10 mouse cellular contexts compared by ENCODE assay signal in genomic region chr11:79182881-79183280, GRCm38 (mm10). TPM values are rescaled to one million over a fixed set of nuclear protein-coding genes. Genes with fewer than 3 reads are reported as not detected.
DNase-seq lines count a peak whose midpoint lies in the region; ATAC-seq lines count a peak whose summit lies in the region.
"Had no signal": no experiment of that assay in that cellular context is flagged by ENCODE, and none has a peak within 500 bp of the region (broad histone marks: within the 10 kb centered on the region; RNA-seq: fewer than 3 reads in every experiment).

No protein-coding gene starts in this region.

- WGBS in limb, embryonic 10.5 days: 77% methylated on average over 12 of the region's 12 CpGs
- WGBS in liver, embryonic 12.5 days (ENCODE audit: insufficient replicate concordance): 57% methylated on average over 12 of the region's 12 CpGs

- ATAC-seq in liver, embryonic 12.5 days: no peak

- no peaks in the 10 kb centered on the region for H3K36me3 ChIP-seq in limb, embryonic 10.5 days
- H3K36me3 ChIP-seq in liver, embryonic 12.5 days: no peaks in the 10 kb centered on the region
- H3K36me3 ChIP-seq: embryonic facial prominence, embryonic 15.5 days; hindbrain, embryonic 12.5 days had no signal

- H3K4me1 ChIP-seq in limb, embryonic 10.5 days: no peaks in the 10 kb centered on the region
- no peaks in the 10 kb centered on the region for H3K4me1 ChIP-seq in liver, embryonic 12.5 days
- H3K4me1 ChIP-seq: hindbrain, embryonic 12.5 days had no signal

- peak; percentile 43 for DNase-seq in ovary, adult 18-20 months (ENCODE audit: low spot score)
- no peak for DNase-seq in ovary, postnatal 10 days (ENCODE audit: low spot score)
- DNase-seq in layer of hippocampus, adult 8-10 months (ENCODE audit: low spot score in 2 of 2): peak; percentile 71 to 85
- peak; percentile 66 for DNase-seq in lung, postnatal 10 days
- DNase-seq in limb, embryonic 10.5 days (ENCODE audit: low spot score): no peak
- no peak for DNase-seq in kidney, adult 8-10 months

- H3K27me3 ChIP-seq in limb, embryonic 10.5 days (ENCODE audit: low read depth, poor library complexity, severe bottlenecking): no peaks in the 10 kb centered on the region
- H3K27me3 ChIP-seq in liver, embryonic 12.5 days (replicated peaks): 0 out of 2 replicates have a peak, but pooled peaks cover 4% of the 10 kb centered on the region
- H3K27me3 ChIP-seq: embryonic facial prominence, embryonic 15.5 days; hindbrain, embryonic 12.5 days had no signal

- H3K4me3 ChIP-seq in limb, embryonic 10.5 days: no peak overlapping the region
- H3K4me3 ChIP-seq in liver, embryonic 12.5 days: no peak overlapping the region
- H3K4me3 ChIP-seq: embryonic facial prominence, embryonic 15.5 days; hindbrain, embryonic 12.5 days; myocyte had no signal

- no peaks in the 10 kb centered on the region for H3K9me3 ChIP-seq in limb, embryonic 10.5 days (replicated peaks)
- H3K9me3 ChIP-seq in liver, embryonic 12.5 days (replicated peaks): no peaks in the 10 kb centered on the region
- H3K9me3 ChIP-seq: embryonic facial prominence, embryonic 15.5 days; hindbrain, embryonic 12.5 days had no signal

- no peak overlapping the region for H3K27ac ChIP-seq in limb, embryonic 10.5 days
- no peak overlapping the region for H3K27ac ChIP-seq in liver, embryonic 12.5 days
- H3K27ac ChIP-seq: embryonic facial prominence, embryonic 15.5 days; hindbrain, embryonic 12.5 days had no signal

- H3K9ac ChIP-seq in liver, embryonic 12.5 days: no peak overlapping the region
- H3K9ac ChIP-seq: embryonic facial prominence, embryonic 15.5 days; hindbrain, embryonic 12.5 days had no signal

- no peak overlapping the region for H3K4me2 ChIP-seq in liver, embryonic 12.5 days
- H3K4me2 ChIP-seq: embryonic facial prominence, embryonic 15.5 days; hindbrain, embryonic 12.5 days had no signal

RNA-seq across cellular contexts. Expression of gene Ksr1, which starts 36.7 kb away (rescaled TPM):
- 100 to 1,000 TPM; 138 to 198 (median 174) TPM for total RNA-seq in layer of hippocampus, adult 8-10 months (2022)
- 1.0 and 1.3 TPM in 2 replicates for polyA plus RNA-seq in limb, embryonic 10.5 days (2016; fragmentation: Nextera tagmentation; extraction: Ambion mirVana)
- 2.4 and 3.1 TPM in 2 replicates for polyA plus RNA-seq in liver, embryonic 12.5 days (2016; fragmentation: Nextera tagmentation; extraction: Ambion mirVana)

Comparison
In these comparisons a context has a peak if more than half of its experiments do, and no peak if none do; other contexts are left out.
1. DNase-seq: peak in ovary, adult 18-20 months (single experiment), layer of hippocampus, adult 8-10 months (2 of 2) and lung, postnatal 10 days (single experiment); none in ovary, postnatal 10 days (single experiment), limb, embryonic 10.5 days (single experiment) and kidney, adult 8-10 months (0 of 2).